Mouse (Mus musculus): ENCODE data around the gene Elovl7.

DNA sequence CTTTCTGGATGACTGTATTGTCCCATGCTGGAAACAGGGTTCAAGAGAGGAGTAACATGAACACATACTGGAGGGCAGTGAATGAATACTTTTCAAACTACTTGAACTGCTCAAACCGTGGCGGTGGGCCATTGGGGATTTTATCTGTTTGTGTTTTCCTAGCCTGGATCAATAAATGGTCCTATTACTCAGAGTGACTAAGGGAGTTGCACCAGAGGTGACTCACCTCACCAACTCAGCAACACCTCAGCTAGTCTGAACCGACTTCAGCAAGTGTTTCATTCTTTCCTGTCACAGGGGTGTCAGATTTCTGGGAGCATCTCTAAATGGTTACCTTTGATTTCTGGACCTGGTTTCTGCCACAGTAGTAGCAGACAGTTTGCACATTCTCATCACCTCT lies 15.0 kb downstream of the Elovl7 start:
- TF ChIP-seq CTCF (IDR thresholded peaks at IDR 0.05; ENCODE audit: low read depth, low read length) (no peak), GATA1 (IDR thresholded peaks at IDR 0.05; ENCODE audit: borderline replicate concordance, low read length) (no peak), TAL1 (conservative IDR thresholded peaks at IDR 0.05; ENCODE audit: low read depth, low read length) (no peak), POLR2AphosphoS5 (IDR thresholded peaks at IDR 0.05; ENCODE audit: insufficient replicate concordance, low read depth, low read length) (no peak), GATA2 (IDR thresholded peaks at IDR 0.05; ENCODE audit: borderline replicate concordance, low read depth, low read length) (no peak)
